Mouse (Mus musculus): ENCODE results near the gene Cd7. TPM values are rescaled to one million over a fixed set of nuclear protein-coding genes. Genes with fewer than 3 reads are reported as not detected.
"Not testable (repeated sequence)": the region's sequence is repeated elsewhere in the genome, so short reads cannot be mapped to it uniquely, and the experiment has no call there.

Cd7 gene
- polyA plus RNA-seq, 1 experiment from 2014 or later, result 0.24 TPM

DNA sequence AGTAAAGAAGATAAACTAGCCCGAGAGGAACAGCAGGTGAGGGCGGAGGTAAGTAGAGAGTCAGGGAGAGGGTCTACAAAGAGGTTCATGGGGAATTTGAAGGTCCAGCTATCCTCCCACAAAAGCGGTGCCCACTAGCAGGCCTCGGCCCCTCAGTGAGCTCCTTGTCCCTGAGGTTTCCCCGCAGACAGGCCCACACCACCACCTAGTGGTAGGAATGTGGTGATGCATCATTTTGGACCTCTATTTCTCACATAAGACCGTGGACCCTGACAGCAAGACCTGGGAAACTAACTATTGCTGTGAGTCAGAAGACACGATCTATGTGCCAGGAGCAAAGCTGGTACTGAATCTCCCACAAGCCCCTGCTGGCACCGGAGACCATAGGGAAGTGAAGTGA, 14.3 kb upstream of the Cd7 start:
- Histone ChIP-seq H3K27ac (no peak overlapping the region), H3K27me3 (ENCODE audit: control insufficient read depth, insufficient read depth, low read length) (0 out of 2 replicates have a peak, but pooled peaks cover 3% of the 10 kb centered on the region), H3K4me1 (replicated peaks; ENCODE audit: control insufficient read depth, insufficient read depth, low read length) (no peaks in the 10 kb centered on the region), H3K9me3 (ENCODE audit: control insufficient read depth, low read length) (no peaks in the 10 kb centered on the region), H3K4me3 (replicated peaks; ENCODE audit: low read length) (no peak overlapping the region), H3K9ac (no peak overlapping the region), H3K4me2 (replicated peaks) (no peak overlapping the region), H3K36me3 (replicated peaks; ENCODE audit: control insufficient read depth, insufficient read depth) (no peaks in the 10 kb centered on the region)
- no peak for ATAC-seq (ENCODE audit: low FRiP score)
- DNase-seq (ENCODE audit: low spot score), result peak; percentile 88
- 16% methylated on average over 8 of the region's 8 CpGs for WGBS

DNA sequence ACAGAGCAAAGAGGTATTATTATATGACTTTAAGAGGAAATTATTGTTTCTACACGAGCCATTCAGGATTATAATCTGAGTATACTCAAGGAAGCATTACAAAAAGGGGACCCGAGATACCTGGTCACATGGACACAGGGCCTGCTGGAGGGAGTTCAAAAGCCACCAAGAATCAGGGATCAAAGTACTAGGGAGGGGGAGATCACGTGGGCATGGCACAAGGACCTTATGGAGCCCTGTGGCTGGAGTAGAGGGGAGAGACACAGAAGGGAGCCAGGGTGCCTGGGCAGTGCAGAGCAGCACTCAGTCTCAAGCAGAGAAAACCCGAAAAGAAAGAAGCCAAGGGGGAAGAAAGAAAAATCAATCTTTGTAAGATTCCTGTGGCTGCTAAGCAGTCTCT, 13.2 kb upstream of the Cd7 start:
- Histone ChIP-seq H3K9ac (no peak overlapping the region), H3K4me2 (replicated peaks) (no peak overlapping the region), H3K36me3 (replicated peaks; ENCODE audit: control insufficient read depth, insufficient read depth) (no peaks in the 10 kb centered on the region), H3K4me1 (replicated peaks; ENCODE audit: control insufficient read depth, insufficient read depth, low read length) (no peaks in the 10 kb centered on the region), H3K27ac (no peak overlapping the region), H3K9me3 (ENCODE audit: control insufficient read depth, low read length) (no peaks in the 10 kb centered on the region), H3K27me3 (ENCODE audit: control insufficient read depth, insufficient read depth, low read length) (0 out of 2 replicates have a peak, but pooled peaks cover 3% of the 10 kb centered on the region), H3K4me3 (replicated peaks; ENCODE audit: low read length) (no peak overlapping the region)
- DNase-seq (ENCODE audit: low spot score), result no peak
- ATAC-seq (ENCODE audit: low FRiP score), result no peak
- WGBS, result 77% methylated on average over 4 of the region's 4 CpGs

DNA sequence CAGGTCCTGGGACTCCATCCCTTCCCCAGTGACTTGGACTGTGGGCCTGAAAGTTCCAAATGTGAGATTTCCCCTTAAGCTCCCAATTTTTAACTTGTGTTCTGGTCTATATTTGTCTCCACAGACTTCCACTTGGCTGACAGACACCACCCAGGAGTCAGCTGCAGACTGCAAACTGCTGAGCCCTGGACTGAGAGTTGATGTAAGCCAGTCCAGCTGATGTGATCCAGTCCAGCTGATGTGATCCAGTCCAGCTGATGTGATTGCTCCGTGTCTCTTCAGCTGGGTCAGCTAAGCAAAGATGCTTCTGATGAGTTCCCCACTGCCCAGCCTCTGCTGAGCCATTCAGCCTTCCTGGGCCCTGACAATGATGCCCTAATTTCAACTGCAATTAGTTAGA, 12.6 kb upstream of the Cd7 start:
- Histone ChIP-seq H3K4me1 (replicated peaks; ENCODE audit: control insufficient read depth, insufficient read depth, low read length) (no peaks in the 10 kb centered on the region), H3K36me3 (replicated peaks; ENCODE audit: control insufficient read depth, insufficient read depth) (no peaks in the 10 kb centered on the region), H3K4me3 (replicated peaks; ENCODE audit: low read length) (no peak overlapping the region), H3K9ac (no peak overlapping the region), H3K9me3 (ENCODE audit: control insufficient read depth, low read length) (no peaks in the 10 kb centered on the region), H3K27me3 (ENCODE audit: control insufficient read depth, insufficient read depth, low read length) (0 out of 2 replicates have a peak, but pooled peaks cover 3% of the 10 kb centered on the region), H3K27ac (no peak overlapping the region), H3K4me2 (replicated peaks) (no peak overlapping the region)
- DNase-seq (ENCODE audit: low spot score) (no peak), ATAC-seq (ENCODE audit: low FRiP score) (no peak)
- 42% methylated on average over 1 of the region's 1 CpGs for WGBS

DNA sequence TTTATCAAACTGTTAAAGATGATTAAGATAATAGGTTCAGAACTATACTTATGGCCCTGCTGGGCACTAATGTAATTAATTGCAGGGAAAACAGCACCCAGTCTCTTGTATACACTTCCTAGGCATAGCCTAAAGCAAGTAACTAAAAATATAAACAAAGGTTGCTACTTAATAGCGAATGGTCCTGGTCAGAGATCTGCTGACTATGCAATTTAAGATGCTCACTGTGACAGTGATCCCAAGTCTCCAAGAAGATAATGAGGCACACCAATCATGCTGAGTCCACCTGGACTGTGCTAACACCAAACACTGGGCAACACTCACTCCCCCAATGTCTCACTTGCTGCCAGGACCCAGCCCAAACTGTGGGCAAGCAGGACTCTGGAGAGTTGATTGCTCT, 10.6 kb upstream of the Cd7 start:
- H3K9me3 ChIP-seq (ENCODE audit: control insufficient read depth, low read length), result no peaks in the 10 kb centered on the region
- 72% methylated on average over 1 of the region's 1 CpGs for WGBS
- H3K4me2 ChIP-seq (replicated peaks), result no peak overlapping the region
- ATAC-seq (ENCODE audit: low FRiP score) (no peak), DNase-seq (ENCODE audit: low spot score) (no peak)
- no peak overlapping the region for H3K9ac ChIP-seq
- H3K36me3 ChIP-seq (replicated peaks; ENCODE audit: control insufficient read depth, insufficient read depth), result no peaks in the 10 kb centered on the region
- no peak overlapping the region for H3K27ac ChIP-seq
- no peaks in the 10 kb centered on the region for H3K4me1 ChIP-seq (replicated peaks; ENCODE audit: control insufficient read depth, insufficient read depth, low read length)
- no peak overlapping the region for H3K4me3 ChIP-seq (replicated peaks; ENCODE audit: low read length)
- H3K27me3 ChIP-seq (ENCODE audit: control insufficient read depth, insufficient read depth, low read length), result 0 out of 2 replicates have a peak, but pooled peaks cover 3% of the 10 kb centered on the region

DNA sequence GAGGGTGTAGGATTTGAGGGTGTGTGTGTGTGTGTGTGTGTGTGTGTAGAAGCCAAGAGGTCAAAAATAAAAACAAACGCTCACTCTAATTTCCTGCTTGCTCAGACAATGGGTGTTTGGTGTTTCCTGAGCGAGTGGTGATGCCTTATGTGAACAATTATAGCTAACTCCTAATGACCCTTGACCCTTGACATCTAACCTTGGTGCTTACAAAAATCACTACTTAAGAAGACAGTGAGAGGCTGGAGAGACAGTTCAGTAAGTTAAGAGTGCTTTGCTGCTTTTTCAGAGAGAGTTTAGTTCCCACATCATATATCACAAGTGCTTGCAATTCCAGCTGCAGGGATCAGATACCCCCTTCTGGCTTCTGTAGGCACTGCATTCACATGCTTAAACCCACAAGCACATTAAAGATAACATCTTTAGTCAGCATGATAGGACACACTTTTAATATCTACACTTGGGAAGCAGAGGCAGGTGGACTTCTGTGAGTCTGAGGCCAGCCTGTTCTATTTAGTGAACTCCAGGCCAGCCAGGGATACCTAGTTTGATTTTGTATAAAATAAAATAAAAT, 8.7 kb upstream of the Cd7 start:
- H3K4me1 ChIP-seq (replicated peaks; ENCODE audit: control insufficient read depth, insufficient read depth, low read length), result no peaks in the 10 kb centered on the region
- WGBS, result 69% methylated on average over 2 of the region's 2 CpGs
- no peak for ATAC-seq (ENCODE audit: low FRiP score)
- no peaks in the 10 kb centered on the region for H3K9me3 ChIP-seq (ENCODE audit: control insufficient read depth, low read length)
- 0 out of 2 replicates have a peak, but pooled peaks cover 3% of the 10 kb centered on the region for H3K27me3 ChIP-seq (ENCODE audit: control insufficient read depth, insufficient read depth, low read length)
- no peak overlapping the region for H3K4me2 ChIP-seq (replicated peaks)
- peak; percentile 44 for DNase-seq (ENCODE audit: low spot score)
- no peak overlapping the region for H3K27ac ChIP-seq
- H3K9ac ChIP-seq, result no peak overlapping the region
- H3K36me3 ChIP-seq (replicated peaks; ENCODE audit: control insufficient read depth, insufficient read depth), result no peaks in the 10 kb centered on the region
- H3K4me3 ChIP-seq (replicated peaks; ENCODE audit: low read length), result no peak overlapping the region

DNA sequence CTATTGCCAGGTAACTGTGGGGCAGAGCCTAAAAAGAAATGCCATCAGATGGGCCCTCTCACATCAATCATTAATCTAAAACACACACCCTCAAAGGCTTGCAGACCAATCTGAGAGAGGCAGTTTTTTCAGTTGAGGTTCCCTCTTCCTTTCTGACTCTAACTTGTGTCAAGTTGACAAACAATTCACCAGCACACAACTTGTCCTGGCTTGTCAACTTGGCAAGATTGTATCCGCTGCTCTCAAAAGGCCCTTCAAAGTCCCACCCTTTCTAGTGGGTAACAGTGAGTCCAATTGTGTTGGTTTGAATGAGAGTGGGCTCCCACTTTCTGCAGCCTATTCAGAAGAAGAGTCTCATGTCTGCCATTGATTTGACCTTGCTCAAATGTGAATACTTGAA, 6.1 kb upstream of the Cd7 start:
- no peaks in the 10 kb centered on the region for H3K36me3 ChIP-seq (replicated peaks; ENCODE audit: control insufficient read depth, insufficient read depth)
- no peak overlapping the region for H3K4me3 ChIP-seq (replicated peaks; ENCODE audit: low read length)
- H3K27ac ChIP-seq, result no peak overlapping the region
- H3K4me2 ChIP-seq (replicated peaks), result no peak overlapping the region
- 0 out of 2 replicates have a peak, but pooled peaks cover 3% of the 10 kb centered on the region for H3K27me3 ChIP-seq (ENCODE audit: control insufficient read depth, insufficient read depth, low read length)
- ATAC-seq (ENCODE audit: low FRiP score), result no peak
- no peak overlapping the region for H3K9ac ChIP-seq
- DNase-seq (ENCODE audit: low spot score), result no peak
- H3K9me3 ChIP-seq (ENCODE audit: control insufficient read depth, low read length), result no peaks in the 10 kb centered on the region
- 33% methylated on average over 1 of the region's 1 CpGs for WGBS
- no peaks in the 10 kb centered on the region for H3K4me1 ChIP-seq (replicated peaks; ENCODE audit: control insufficient read depth, insufficient read depth, low read length)

DNA sequence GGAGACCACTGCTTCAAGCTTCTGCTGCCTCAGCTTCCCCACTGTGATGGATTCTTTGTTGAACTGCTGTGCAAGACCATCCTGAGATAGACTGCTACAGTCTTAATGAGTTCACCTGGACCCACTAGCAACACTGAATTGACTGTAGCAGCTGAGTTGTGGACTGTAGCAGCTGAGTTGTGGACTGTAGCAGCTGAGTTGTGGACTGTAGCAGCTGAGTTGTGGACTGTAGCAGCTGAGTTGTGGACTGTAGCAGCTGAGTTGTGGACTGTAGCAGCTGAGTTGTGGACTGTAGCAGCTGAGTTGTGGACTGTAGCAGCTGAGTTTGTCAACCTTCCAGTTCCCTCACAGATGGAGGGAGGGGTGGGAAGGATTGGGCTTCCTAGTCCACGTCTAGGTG, 3.8 kb upstream of the Cd7 start:
- not testable (repeated sequence) for H3K27ac ChIP-seq; H3K4me1 ChIP-seq (replicated peaks; ENCODE audit: control insufficient read depth, insufficient read depth, low read length); H3K36me3 ChIP-seq (replicated peaks; ENCODE audit: control insufficient read depth, insufficient read depth); H3K9me3 ChIP-seq (ENCODE audit: control insufficient read depth, low read length); H3K4me3 ChIP-seq (replicated peaks; ENCODE audit: low read length); DNase-seq (ENCODE audit: low spot score); H3K4me2 ChIP-seq (replicated peaks); H3K9ac ChIP-seq; H3K27me3 ChIP-seq (ENCODE audit: control insufficient read depth, insufficient read depth, low read length); ATAC-seq (ENCODE audit: low FRiP score)
- WGBS, result 53% methylated on average over 1 of the region's 1 CpGs

DNA sequence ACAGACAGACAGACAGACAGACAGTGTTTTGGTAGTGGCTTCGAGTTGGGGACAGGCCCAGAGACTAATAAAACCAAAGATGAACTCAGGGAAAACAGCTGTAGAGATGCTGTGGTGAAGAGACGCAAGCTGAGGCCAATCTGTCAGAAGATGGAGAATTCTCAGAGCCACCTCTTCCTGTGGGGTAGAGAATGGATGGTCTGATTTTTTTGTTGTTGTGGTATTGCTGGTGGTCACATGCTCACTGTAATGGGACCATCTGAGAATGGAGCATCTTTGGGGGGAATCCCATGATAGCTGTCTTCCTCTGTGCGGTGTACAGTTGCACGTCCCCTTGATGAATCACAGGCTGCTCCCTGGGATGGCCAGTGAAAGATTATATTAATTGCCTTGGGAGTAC, 3.3 kb upstream of the Cd7 start:
- no peak for DNase-seq (ENCODE audit: low spot score)
- ATAC-seq (ENCODE audit: low FRiP score), result no peak
- Histone ChIP-seq H3K27me3 (ENCODE audit: control insufficient read depth, insufficient read depth, low read length) (no peaks in the 10 kb centered on the region), H3K9me3 (ENCODE audit: control insufficient read depth, low read length) (no peaks in the 10 kb centered on the region), H3K36me3 (replicated peaks; ENCODE audit: control insufficient read depth, insufficient read depth) (no peaks in the 10 kb centered on the region), H3K4me2 (replicated peaks) (no peak overlapping the region), H3K9ac (no peak overlapping the region), H3K4me1 (replicated peaks; ENCODE audit: control insufficient read depth, insufficient read depth, low read length) (no peaks in the 10 kb centered on the region), H3K4me3 (replicated peaks; ENCODE audit: low read length) (no peak overlapping the region), H3K27ac (no peak overlapping the region)
- WGBS, result 80% methylated on average over 4 of the region's 4 CpGs

DNA sequence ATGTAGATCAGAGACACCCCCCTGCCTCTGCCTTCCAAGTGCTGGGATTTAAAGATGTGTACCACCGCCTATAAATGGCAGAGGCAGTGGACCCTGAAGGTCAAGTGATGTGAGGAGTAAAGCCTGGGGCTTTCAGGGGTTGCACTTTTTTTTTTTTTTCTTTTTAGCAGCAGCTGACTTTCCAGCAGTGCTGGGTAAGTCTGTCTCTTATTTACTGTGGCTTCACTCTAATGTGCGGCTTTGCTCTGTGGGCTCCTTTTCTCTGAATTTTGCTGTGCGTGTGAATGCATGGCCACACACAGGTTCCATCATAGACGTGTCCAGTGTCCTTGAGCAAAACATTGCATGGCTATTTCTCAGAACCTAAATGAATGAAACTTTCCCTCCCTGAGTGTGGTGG, 2.4 kb upstream of the Cd7 start:
- Histone ChIP-seq H3K9ac (no peak overlapping the region), H3K27ac (no peak overlapping the region), H3K27me3 (ENCODE audit: control insufficient read depth, insufficient read depth, low read length) (no peaks in the 10 kb centered on the region), H3K4me2 (replicated peaks) (no peak overlapping the region), H3K4me3 (replicated peaks; ENCODE audit: low read length) (no peak overlapping the region), H3K4me1 (replicated peaks; ENCODE audit: control insufficient read depth, insufficient read depth, low read length) (no peaks in the 10 kb centered on the region), H3K36me3 (replicated peaks; ENCODE audit: control insufficient read depth, insufficient read depth) (no peaks in the 10 kb centered on the region), H3K9me3 (ENCODE audit: control insufficient read depth, low read length) (no peaks in the 10 kb centered on the region)
- no peak for DNase-seq (ENCODE audit: low spot score)
- ATAC-seq (ENCODE audit: low FRiP score), result no peak
- 72% methylated on average over 4 of the region's 4 CpGs for WGBS

DNA sequence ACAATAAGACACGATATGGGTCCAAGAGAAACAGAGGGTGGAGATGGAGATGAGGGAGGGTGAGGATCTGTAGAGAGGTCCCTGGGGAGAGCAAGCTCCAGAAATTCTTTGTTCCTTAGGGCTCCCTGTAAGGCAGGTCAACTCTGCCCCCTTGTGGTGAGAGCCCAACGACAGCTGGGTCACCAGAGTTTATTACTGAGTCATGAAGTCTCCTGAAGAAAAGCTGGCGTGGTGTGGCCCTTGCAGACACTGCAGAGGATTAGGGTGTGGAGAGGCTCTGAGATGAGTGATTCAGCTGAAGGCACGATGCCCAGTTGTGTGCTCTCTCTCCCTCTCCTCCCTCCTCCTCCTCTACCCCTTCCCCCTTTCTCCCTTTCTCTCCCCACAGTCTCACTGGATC, 2.0 kb upstream of the Cd7 start:
- no peak for ATAC-seq (ENCODE audit: low FRiP score)
- H3K9me3 ChIP-seq (ENCODE audit: control insufficient read depth, low read length), result no peaks in the 10 kb centered on the region
- WGBS, result 8% methylated on average over 4 of the region's 4 CpGs
- peak; percentile 76 for DNase-seq (ENCODE audit: low spot score)
- H3K4me1 ChIP-seq (replicated peaks; ENCODE audit: control insufficient read depth, insufficient read depth, low read length), result no peaks in the 10 kb centered on the region
- H3K27me3 ChIP-seq (ENCODE audit: control insufficient read depth, insufficient read depth, low read length), result no peaks in the 10 kb centered on the region
- no peak overlapping the region for H3K4me2 ChIP-seq (replicated peaks)
- H3K36me3 ChIP-seq (replicated peaks; ENCODE audit: control insufficient read depth, insufficient read depth), result no peaks in the 10 kb centered on the region
- H3K4me3 ChIP-seq (replicated peaks; ENCODE audit: low read length), result no peak overlapping the region
- no peak overlapping the region for H3K27ac ChIP-seq
- H3K9ac ChIP-seq, result no peak overlapping the region

Measured in hindbrain, embryonic 14.5 days (tissue).